Mouse (Mus musculus): Measurements from ENCODE around the gene H2-T23.
A peak's percentile ranks its signal among the peaks of the same experiment; 100 is the strongest.
"Not testable (repeated sequence)": the region's sequence is repeated elsewhere in the genome, so short reads cannot be mapped to it uniquely, and the experiment has no call there.

The H2-T23 gene

DNA sequence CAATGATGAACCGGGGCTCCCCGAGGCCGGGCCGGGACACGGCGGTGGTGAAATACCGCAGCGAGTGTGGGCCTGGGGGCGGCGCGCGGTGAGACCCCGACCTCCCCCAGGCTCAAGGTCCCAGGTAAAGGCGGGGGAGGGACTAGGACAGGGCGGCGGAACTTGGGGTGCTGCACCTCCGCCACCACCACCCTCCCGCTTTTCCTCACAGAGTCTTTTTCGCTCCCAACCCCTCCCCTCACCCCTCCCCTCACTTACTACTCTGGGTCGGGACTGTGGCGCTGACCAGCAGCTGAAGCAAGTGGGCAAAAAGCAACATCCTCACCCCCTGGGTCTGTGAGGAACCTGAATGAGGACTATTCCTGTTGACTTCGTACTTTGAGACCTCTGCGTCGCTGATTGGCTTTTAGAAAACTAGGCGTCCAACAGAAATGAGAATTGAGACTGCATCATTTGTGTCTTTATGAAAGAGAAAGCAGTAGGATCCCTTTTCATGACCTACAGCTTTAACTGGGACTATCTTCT, at the start of gene H2-T23:
Gene H2-T23, minus strand, starts transcription at position 505 of the 525 bp plus-strand sequence.
- peak; percentile 59 for DNase-seq (ENCODE audit: low spot score)

DNA sequence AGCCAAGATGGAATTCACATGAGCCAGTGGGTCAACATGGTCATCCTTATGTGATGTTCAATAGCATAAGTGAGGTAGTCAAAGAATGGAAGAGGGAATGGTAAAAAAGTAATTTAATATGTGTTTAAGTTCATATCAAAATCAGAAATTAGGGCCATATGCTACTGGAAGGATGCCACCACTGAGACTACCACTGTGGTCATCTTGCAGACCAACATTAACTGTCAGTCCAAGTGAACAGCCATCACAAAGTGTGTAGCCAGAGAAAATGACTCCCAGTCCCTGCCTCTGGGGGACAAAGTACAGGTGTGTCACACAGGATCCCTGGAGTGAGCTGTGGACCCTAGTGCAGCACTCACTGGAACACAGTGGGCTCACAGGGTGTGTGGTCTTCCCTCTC, 49.2 kb upstream of the H2-T23 start:
- peak; percentile 1 for DNase-seq (ENCODE audit: low spot score)

DNA sequence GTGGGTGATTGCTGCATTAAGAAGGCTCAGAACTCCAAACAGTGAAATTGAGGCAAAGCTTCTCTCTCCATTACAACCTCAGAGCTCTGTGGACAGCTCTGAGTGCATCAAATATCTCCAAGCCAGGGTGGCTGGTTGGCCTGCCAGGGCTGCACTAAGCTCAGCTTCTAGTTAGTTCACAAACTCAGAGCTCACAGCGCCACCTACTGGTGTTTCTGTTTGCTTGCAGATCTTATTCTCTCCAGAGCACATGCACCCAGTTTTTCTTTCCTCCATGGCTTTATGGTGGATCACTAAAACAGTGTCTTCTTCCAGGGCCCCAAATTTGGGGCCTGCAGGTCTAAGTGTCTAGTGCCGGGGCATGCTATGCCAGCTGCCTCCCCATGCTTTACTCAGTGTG, 28.2 kb upstream of the H2-T23 start:
- peak; percentile 95 for DNase-seq (ENCODE audit: low spot score)

DNA sequence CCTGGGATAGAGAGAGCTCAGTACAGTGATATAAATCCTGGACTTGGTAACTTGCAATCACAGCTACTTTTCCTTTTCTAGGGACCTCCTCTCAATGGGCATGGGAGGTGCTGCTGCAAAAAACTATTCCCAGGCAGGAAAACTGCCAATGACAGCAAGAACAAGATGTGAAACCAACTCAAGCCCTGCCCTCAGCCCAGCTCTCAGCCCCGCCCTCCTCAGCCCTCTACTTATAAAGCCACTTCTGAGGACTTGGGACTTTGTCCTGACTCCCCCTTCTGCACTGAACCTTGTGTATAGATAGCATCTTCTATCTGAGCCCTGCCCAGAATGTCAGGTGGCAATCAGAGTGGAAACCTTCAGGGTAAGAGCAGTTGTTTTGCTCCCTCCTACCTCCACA, 25.7 kb upstream of the H2-T23 start, which contains the start of gene Gm11127:
Gene Gm11127, minus strand, starts transcription at position 10 of the 400 bp plus-strand sequence.
- not testable (repeated sequence) for DNase-seq (ENCODE audit: low spot score)

DNA sequence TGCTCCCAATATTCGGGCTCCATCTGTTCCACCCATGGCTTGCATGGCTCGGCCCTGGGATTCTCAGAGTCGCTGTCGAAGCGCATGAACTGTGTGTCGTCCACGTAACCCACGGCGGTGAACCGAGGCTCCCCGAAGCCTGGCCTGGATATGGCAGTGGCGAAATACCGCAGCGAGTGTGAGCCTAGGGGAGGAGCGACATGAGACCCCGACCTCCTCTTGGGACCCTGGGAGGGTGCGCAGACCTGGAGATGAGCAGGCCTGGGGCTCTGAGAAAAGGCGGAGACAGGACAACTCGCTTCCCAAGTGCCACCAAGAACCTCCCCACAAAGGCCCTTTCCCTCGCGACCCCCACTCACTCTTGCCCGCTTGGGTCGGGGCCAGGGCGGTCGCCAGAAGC, 25.3 kb upstream of the H2-T23 start:
- DNase-seq (ENCODE audit: low spot score), result not testable (repeated sequence)

DNA sequence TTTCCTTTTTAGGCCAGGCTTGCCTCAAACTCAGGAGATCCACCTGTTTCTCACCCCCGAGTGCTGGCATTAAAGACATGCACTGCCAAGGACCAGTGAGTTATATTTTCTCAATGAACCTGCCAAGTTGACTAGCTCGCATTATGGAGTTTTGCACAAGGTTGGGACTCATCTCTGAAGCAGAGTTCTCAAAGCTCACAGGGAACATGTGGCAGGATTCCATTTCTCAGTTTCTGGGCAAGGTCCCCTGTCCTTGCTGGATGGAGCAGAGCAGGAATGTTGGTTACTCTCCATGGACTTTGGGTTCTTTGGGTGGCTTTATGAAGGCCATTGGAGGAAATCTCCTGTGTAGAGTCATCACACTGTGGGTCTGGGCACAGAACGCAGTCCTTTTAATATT, 10.6 kb upstream of the H2-T23 start:
- DNase-seq (ENCODE audit: low spot score), result peak; percentile 60

DNA sequence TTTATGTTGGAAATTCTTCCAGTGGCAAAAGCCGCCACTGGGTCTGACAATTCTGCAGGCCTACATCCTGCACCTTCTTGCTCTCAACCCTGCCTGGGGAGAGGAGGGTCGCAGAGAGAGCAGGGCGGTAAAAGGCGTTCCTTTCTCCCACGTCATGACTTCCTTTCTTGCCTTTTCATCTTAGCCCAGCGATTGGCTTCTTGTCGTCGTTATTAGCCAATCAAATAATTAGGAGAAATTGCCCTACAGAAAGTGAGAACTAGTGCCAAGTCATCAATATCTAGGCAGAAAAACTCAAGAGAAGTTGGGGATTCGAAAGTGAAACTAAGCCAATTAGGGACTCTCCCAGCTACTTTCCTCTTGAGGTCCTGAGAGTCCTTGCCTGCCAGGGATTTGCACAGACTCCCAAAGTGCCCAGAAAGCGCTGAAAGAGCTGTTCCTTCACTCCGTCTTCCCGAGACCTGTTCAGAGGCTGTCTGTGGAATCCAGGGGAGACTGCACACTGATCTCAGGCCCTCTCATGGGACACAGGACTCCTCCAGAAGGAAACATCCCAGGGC, 10.0 kb upstream of the H2-T23 start, which contains the start of the genes H2-T22 and Gm6034:
Gene H2-T22, minus strand, starts transcription at position 138 of the 560 bp plus-strand sequence.
Gene Gm6034, plus strand, starts transcription at position 352 of the 560 bp plus-strand sequence.
- DNase-seq (ENCODE audit: low spot score), result peak; percentile 95

DNA sequence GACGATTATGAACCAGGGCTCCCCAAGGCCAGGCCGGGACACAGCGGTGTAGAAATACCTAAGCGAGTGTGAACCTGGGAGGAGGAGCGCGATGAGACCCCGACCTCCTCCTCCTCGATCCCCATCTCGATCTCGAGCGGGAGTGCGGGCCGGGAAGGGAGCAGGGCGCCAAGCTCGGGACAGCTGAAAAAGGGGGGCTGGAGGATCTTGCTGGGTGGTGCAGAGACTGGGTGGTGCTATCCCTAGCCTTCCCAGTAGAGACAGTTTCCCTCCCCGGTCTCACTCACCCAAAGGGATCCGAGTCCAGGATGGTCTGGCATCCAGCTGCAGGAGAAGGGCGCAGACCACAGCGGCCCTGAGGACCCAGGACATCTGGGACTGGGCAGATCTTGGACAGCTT, 9.4 kb upstream of the H2-T23 start:
- not testable (repeated sequence) for DNase-seq (ENCODE audit: low spot score)

DNA sequence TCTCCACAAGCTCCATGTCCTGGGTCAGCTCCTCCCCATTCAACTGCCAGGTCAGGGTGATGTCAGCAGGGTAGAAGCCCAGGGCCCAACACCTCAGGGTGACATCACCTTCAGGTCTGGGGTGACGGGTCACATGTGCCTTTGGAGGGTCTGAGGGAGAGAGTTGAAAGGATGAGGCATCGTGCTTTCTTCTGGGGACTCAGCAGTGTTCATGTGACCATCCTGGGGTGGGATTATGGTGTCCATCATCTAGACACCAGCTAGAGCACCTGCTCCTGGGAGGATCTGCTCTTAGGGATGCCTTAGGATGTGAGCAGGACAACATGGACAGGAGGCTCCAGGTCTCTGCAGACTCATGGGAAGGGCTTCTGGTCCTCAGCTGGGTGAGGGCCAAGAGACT, 7.9 kb upstream of the H2-T23 start:
- not testable (repeated sequence) for DNase-seq (ENCODE audit: low spot score)

DNA sequence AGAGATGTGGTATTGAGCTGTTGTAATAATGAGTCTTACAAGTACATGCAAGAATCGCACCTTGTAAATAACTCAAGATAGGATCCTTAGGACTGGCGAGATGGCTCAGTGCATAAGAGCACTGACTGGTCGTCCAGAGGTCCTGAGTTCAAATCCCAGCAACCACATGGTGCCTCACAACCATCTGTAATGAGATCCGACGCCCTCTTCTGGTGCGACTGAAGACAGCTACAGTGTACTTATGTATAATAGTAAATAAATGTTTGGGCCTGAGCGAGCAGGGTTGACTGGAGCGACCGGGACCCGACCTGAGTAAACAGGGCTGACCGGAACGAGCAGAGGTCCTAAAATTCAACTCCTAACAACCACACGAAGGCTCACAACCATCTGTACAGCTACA, 3.5 kb upstream of the H2-T23 start:
- DNase-seq (ENCODE audit: low spot score), result not testable (repeated sequence)

DNA sequence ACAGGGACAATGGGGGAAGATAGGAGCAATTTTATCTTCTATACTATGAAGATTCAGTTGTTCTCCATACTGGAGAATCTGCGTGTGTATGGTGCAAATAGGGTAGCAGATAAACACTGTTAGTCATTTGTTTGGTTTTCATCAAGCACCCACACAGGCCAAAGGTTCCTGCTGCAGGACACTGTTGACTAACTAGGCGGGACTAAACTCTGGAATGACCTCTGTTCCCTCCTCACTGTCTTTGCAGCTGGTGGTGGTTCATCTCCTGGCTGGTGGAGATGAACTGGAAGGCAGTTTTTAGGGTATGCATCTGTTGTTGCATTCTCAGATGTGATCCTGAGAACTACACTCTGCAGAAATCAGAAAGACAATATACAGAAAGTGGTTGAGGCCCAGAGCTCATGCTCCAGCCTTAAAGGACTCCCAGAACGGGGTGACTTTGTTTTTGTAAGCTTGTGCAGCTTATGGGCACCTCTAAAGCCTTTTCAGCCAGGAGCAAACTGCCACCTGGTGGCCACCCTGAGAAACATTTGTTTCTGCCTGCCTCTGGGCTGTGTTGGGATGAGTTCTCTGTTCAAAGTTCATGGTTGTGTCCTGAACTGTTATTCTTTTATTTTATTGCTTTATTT, 2.5 kb upstream of the H2-T23 start:
- peak; percentile 68 for DNase-seq (ENCODE audit: low spot score)

DNA sequence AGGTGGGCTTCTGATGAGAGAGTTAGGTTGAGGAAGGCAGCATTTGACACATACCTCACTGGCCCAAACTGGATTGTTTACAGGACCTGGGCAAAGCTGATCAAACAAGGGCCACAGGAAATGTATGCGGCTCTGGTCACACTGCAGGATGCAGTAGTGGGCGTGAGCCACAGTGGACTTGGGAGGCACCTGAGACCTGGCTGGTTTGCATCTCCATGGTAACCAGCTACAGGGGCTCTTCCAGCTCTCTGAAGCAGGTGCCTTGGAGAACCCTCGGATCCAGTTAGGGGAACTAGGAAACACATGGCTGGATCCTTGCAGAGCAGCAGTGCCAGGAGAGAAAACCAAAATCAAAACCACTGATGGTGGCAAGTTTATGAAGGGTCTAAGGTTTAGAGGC, 1.9 kb upstream of the H2-T23 start:
- not testable (repeated sequence) for DNase-seq (ENCODE audit: low spot score)

DNA sequence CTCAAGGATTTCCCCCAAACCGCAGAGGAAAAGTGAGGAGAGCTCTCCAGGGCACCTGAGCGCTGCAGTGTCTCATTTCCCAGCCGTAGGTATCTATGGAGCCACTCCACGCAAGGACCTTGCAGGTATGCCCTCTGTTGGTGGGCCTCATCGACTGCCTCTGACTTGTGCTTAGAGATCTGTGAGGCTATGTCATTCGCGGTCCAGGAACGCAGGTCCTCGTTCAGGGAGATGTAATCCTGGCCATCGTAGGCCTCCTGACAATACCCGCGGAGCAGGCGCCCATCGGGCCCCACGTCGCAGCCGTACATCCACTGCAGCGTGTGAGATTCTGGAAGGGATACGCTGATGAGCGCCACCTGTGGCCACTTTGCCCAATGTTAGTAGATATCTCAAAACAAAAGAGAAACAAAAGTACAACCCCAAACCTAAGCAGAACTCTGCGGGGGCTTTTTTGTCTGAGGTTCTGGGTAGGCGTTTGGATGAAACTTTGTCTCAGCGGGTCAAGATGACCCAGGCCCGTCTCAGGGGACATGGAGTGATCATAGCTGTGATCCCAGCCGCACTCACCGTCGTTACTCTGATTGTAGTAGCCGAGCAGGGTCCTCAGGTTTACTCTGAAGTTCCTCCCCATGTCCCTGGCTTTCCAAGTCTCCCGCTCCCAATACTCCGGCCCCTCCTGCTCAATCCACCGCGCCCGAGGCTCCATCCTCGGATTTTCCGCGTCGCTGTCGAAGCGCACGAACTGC, 898 bp downstream of the H2-T23 start:
- DNase-seq (ENCODE audit: low spot score), result not testable (repeated sequence)

DNA sequence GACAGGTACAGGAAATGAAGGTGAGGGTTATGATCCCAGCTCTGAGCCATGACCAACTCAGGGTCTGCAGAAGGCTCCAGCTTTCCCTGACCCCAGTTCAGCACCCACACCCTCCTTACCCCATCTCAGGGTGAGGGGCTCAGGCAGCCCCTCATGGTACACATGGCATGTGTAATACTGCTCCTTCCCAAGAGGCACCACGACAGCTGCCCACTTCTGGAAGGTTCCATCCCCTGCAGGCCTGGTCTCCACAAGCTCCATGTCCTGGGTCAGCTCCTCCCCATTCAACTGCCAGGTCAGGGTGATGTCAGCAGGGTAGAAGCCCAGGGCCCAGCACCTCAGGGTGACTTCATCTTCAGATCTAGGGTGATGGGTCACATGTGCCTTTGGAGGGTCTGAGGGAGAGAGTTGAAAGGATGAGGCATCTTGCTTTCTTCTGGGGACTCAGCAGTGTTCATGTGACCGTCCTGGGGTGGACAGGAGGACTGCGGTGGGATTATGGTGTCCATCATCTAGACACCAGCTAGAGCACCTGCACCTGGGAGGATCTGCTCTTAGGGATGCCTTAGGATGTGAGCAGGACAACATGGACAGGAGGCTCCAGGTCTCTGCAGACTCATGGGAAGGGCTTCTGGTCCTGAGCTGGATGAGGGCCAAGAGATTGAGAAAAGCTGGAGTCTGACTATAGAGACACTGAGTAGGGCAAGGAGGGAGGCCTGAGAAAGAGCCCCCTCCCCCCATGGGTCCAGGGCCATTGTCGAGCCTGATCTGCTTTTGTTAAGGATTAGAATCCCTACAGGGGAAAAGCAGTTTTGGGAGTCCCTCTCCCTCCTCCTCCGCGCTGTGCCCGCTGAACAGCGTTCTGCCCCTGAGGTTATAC, 1.7 kb downstream of the H2-T23 start:
- DNase-seq (ENCODE audit: low spot score), result peak; percentile 2

DNA sequence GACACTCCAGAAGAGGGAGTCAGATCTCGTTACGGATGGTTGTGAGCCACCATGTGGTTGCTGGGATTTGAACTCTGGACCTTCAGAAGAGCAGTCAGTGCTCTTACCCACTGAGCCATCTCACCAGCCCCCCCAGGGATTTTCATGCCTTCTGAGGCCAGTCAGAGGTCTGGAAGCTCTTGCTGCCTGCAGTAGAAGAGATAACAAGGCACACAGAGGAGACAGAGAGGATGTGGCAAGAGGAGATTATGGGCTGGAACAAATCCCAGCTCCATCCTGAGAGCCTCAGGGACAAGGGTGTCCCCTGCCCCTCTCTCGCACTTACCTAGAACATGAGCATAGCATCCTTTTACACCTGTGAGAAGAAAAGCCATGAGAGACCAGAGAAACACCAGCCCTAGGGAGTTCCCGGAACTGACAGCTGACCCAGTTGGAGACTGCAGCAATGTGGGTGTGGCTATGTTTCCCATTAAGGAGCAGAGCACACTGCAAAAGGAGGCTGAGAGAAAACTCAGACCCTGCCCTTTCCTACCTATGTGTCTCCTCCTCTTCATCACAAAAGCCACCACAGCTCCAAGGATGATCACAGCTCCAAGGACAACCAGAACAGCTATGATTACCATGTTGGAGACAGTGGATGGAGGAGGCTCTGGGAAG, 2.5 kb downstream of the H2-T23 start:
- peak; percentile 1 for DNase-seq (ENCODE audit: low spot score)

DNA sequence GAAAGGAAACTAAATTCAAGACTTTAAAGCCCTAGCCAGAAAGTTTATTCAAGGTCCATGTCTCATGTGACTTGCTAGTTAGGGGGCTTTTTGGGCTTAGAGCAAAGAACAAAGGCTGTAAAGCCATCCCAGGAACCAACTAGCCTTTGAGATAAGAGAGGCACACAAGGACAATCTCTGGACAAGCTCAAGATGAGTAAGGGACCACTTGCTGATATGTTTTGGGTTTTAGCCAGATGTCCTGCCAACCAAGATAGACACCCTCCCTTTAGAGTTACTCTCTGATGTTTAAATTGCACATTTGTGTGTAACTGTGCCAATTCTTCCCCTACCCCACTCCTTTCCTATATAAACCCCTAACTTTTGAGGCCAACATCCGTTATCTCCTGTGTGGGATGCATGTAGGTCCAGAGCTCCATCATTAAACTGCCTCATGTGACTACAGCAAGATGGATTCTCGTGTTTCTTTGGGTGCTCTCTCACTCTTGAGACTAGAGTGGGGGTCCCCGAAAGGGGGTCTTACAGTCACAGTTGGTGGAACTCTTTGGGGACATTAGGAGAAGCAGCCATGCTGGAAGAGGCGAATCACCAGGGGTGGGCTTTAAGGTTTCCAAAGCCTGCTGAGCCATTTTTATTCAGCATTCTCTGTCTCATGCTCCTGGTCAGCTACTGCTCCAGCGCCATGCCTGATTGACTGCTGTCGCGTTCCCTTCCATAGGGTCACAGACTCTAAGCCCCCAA, 3.6 kb downstream of the H2-T23 start:
- DNase-seq (ENCODE audit: low spot score), result peak; percentile 2

DNA sequence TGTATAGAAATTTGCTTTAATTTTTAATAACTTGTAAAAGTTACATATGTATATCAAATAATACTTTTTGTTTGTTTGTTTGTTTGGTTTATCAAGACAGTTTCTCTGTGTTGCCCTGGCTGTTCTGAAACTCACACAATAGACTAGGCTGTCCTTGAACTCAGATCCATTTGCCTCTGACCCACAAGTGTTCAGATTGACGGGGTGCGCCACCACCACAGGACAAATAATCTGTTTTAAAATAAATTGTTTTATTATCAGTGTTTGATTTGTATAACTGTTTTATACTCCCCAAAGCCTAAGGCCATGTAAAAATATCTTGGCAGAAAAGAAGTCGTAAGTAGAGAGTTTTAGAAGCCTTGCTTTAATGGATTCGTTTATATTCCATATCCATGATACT, 5.0 kb downstream of the H2-T23 start:
- no peak for DNase-seq (ENCODE audit: low spot score)

DNA sequence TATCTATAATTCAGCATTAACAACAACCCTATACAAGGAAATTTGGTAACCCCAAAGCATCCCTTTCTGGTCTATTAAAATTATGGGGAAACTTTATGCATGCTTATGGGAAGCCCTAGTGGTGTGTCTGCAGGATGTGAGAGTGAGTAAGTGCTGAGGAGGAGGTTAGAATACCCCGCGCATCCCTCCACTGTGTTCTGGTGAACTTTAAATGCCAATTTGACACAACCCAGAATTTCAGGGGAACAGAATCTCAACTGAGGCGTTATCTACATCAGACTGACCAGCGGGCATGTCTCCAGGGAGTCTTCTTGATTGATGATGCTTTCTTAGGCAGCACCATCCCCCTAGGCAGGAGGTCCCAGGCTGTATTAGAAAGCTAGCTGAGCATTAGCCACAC, 6.8 kb downstream of the H2-T23 start:
- peak; percentile 2 for DNase-seq (ENCODE audit: low spot score)

DNA sequence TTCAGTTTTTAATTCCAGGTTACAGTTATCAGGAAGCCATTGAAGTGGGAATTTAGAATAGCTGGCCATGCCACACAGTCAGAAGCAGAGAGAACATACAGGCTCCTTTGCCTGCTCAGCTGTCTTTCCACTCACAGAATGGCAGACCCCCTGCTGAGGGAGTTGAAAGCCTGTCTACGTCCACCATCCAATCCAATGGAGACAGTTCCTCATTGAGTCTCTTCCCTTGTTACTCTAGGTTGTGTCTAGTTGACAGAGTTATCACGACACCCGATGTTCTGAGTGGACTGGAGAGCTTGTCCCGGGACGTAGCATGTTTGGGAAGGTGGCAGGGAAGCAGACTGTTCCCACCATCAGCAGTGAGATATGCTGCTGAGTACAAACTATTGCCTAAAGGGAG, 7.5 kb downstream of the H2-T23 start:
- DNase-seq (ENCODE audit: low spot score), result peak; percentile 3

All from adipocyte (in vitro differentiated cells).